Mouse (Mus musculus) gastrocnemius, postnatal 36 days (tissue): ENCODE data around the gene Gm4922. TPM values are rescaled to one million over a fixed set of nuclear protein-coding genes. Genes with fewer than 3 reads are reported as not detected.

Experiments used
- DNase-seq, 2 experiments: peaks; one replicate each; pipeline ENCODE4 v3.0.0; 2022
- intact Hi-C: fragments of 180-260 bp; cut with DNase I; formaldehyde crosslinking; loops from one replicate; pipeline ENCODE4 v1.15.1; 2025
- long read RNA-seq, 2 experiments: library from polyadenylated mRNA; stranded (forward); transcript quantifications; one replicate each; pipeline ENCODE4 v2.0.0; 2021
- total RNA-seq, 2 experiments: library from RNA; stranded (reverse); gene quantifications; 2 replicates each; pipeline ENCODE4 v1.2.3; 2021

Gene Gm4922
- not detected for total RNA-seq
- long read RNA-seq, experiment 1 = 0 reads
- long read RNA-seq, experiment 2 = 0 reads

- intact Hi-C loops = no loop called here
- DNase-seq = no peak
These were observed at the start of gene Gm4922 for GRCm38 (mm10) chr10:18786693-18787092. Gene Gm4922, minus strand, starts transcription at chr10:18786793.

DNA sequence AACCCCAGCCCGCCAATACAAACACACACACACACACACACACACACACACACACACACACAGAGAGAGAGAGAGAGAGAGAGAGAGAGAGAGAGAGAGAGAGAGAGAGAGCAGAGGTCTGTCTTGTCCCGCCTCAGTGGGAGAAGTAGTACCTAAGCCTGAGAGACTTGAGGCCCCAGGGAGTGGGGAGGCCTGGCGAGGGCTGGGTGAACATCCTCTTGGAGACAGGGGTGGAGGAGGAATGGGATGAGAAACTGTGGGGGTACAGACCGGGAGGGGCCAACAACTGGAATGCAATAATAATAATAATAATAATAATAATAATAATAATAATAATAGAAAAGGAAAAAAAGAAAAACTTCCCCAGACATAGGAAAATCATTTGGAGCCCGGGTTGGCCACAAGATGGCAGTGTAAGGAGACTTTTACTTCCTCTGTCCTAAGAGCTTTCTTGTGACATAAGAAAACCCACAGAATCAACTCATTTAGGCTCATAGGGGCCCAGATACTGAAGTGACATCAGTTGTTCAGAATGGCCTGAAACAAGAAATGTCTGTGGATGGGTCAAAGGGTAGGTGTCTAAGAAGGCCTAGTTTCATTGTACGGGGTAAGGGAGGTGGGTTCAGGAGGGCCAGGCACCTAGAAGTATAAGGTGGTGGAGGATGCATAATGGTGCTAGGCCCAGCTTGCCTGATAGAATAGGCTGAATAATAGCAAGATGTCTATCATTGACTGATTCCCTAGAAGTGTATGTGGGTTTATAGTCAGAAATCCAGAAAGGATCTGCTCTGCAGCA lies 49.3 kb upstream of the Gm4922 start:
- no peak for DNase-seq
- intact Hi-C loops = loop anchor here (2.0 kb wide), 1 partner anchor 69 kb away; no protein-coding TSS in a partner anchor

- intact Hi-C loops = no loop called here
- no peak for DNase-seq
These were observed 47.8 kb upstream of the Gm4922 start for GRCm38 (mm10) chr10:18834389-18834788.

- intact Hi-C loops = no loop called here
- no peak for DNase-seq
These were observed 45.2 kb upstream of the Gm4922 start for GRCm38 (mm10) chr10:18831823-18832222.

DNA sequence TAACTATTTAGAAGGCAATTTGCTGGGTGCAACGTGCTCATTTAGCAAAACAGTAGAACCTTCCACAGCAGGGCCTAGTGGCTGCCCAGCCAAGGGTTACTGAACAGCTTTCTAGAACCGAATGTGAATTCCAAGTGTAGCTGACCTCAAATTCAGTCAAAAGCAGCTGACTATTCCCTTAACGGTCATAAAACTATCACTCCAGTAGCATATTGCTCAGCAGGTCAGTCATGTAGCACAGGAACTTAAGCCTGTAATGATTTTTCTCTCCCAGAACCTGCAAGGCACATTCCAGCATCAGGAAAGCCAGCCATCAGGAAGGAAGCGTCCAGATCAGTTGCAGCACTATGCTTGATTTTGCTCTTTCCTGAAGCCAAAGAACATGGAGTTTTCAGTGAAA lies 43.8 kb upstream of the Gm4922 start:
- DNase-seq = no peak
- intact Hi-C loops = no loop called here

DNA sequence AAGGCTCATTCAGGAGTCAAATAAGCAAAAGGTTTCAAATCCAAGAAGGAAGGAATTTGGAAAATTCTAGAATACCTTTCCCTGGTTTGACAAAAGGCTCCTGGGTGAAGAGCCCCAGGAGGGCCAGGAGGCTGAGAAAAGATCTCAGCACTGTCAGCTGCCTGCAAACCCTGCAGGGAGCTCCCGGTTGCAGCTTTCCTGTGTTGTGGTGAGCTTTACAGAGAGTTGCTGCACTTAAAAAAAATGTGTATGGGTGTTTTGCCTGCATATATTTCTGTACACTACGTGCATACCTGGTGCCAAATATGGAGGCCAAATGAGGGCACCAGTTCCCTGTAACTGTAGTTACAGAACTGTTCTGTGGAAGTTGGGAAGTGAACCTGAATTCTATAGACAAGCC lies 41.3 kb upstream of the Gm4922 start:
- no peak for DNase-seq
- intact Hi-C loops = no loop called here

- intact Hi-C loops = no loop called here
- no peak for DNase-seq
These were observed 39.5 kb upstream of the Gm4922 start for GRCm38 (mm10) chr10:18826107-18826506.

DNA sequence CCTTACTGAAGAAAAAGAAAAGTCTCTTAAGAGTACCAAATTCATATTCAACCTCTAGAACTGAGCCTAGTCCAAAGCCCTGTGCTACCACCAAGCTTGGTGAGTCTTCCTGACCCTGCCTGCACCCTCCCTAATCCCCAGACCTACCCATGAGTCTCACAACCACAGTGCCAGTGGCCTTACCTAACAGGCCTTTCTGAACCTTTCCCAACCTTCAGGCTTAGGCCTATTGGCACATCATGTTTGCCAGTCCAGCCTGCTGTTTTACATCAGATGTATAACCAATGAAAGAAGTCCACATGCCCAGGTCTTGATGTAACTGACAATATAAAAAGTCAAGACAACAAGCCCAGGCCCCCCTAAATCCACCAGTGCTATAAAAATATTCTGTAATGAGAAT lies 38.5 kb upstream of the Gm4922 start:
- intact Hi-C loops = no loop called here

DNA sequence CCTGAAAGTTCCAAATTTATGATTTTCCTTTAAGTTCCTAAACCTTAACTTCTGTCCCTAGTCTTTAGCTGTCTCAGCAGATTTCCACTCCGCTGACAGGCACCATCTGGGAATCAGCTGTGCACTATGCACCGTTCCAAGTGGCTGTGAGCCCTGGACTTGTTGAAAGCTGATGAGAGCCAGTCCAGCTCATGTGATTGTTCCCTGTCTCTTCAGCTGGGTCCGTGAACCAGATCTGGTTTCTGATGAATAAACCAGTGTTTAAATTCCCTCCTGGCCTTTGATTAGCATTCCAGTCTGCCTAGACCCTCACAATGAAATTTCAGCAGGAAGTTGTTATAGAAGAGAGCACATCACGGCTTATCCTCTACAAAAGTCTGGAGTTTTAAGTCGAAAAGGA lies 30.0 kb upstream of the Gm4922 start:
- DNase-seq = peak; percentile 36 to 48
- intact Hi-C loops = no loop called here

More for the DNA sequence above, 38.5 kb upstream of the Gm4922 start:
- no peak for DNase-seq

GRCm38 (mm10) chr10:18811751-18812150 lies 25.2 kb upstream of the Gm4922 start:
- intact Hi-C loops = no loop called here
- no peak for DNase-seq

GRCm38 (mm10) chr10:18790063-18790462 lies 3.5 kb upstream of the Gm4922 start:
- intact Hi-C loops = no loop called here
- no peak for DNase-seq

- intact Hi-C loops = no loop called here
These were observed 2.0 kb upstream of the Gm4922 start for GRCm38 (mm10) chr10:18788601-18789000.

DNA sequence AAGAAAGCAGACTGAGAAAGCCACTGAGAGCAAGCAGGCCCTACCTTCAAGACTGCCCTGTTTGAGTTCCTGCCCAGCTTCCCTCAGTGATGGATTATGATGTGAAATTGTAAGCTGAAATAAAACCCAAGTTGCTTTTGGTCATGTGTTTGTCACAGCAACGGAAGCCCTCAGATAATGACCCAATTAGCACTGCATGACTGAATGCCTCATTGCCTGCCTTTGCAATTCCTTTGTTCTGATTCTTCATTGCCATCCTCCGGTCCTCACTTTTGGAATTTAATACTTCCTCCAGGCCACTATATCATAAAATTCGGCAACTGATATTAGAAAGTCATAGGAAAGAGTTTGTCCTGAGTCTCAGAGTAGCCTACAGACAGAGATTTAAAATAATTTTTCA lies 9.0 kb downstream of the Gm4922 start:
- DNase-seq = no peak
- intact Hi-C loops = no loop called here

More at GRCm38 (mm10) chr10:18788601-18789000, 2.0 kb upstream of the Gm4922 start:
- DNase-seq = no peak

- DNase-seq = no peak
- intact Hi-C loops = no loop called here
These were observed 13.9 kb downstream of the Gm4922 start for GRCm38 (mm10) chr10:18772537-18773179.

- DNase-seq = no peak
- intact Hi-C loops = no loop called here
These were observed 16.7 kb downstream of the Gm4922 start for GRCm38 (mm10) chr10:18769909-18770308.

- DNase-seq = no peak
These were observed 26.4 kb downstream of the Gm4922 start for GRCm38 (mm10) chr10:18760241-18760640.

DNA sequence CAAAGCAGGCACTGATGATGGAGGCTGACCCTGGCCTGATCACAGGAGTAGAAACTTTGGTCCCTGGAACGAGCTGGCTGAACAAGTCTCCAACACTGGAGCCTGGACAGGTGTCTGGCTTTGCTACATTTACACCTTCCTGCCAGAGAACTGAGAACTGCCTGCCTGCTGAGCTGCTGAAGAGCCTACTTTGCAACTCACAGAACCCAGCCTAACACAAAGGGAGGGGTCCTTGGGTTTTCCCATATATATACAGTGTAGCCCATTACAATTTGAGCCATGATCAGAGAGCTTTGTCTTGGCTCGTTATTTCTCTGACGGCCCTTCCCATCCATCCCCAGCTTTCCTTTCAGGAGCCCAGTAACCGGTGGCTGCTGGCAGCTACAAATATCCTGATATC lies 36.5 kb downstream of the Gm4922 start:
- no peak for DNase-seq
- intact Hi-C loops = no loop called here

More at GRCm38 (mm10) chr10:18760241-18760640, 26.4 kb downstream of the Gm4922 start:
- intact Hi-C loops = no loop called here

DNA sequence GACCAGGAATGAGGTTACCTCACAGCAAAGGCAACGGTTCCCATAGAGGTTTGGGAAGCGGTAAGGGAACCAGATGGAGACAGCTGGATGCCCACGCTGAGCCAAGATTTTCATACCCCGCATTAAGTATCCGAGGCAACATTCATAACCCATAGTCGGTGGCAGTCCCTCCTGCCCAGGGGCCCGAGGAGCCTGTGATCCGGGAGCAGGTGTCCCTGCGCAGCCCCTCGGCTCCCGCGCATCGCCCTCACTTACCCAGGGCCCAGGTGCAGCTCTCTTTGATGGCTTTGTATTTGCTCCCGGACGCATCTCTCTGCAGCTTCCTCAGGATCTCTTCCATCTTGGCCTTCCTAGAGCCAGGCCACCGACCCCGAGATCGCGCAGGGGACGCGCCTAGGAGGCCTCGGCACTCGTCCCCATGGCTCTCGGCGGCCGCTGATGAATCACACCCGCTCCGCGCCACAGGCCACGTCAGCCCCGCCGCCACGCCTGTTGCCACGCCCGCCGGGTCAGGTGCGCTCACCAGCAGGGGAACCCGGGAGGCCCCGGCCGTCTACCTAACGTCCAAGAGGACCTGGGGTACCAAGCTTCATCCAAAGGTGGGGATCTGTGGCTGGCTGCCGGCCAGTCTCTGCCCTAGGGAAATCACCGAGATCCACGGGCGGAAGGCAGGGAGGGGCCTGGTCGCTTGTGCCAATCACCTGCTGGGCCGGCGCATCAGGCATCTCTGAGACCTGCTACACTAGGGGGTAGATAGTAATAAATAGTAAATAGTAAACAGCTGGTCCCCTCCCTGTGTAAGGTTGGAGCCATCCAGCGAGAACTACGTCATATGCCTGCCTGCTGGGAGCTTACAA lies 43.1 kb downstream of the Gm4922 start, which contains the start of gene Arfgef3:
Arfgef3 (minus strand) TSS at position 664 of the 857 bp plus-strand sequence.
- peak; percentile 27 to 28 for DNase-seq
- intact Hi-C loops = no loop called here

- no peak for DNase-seq
- intact Hi-C loops = no loop called here
These were observed 44.5 kb downstream of the Gm4922 start for GRCm38 (mm10) chr10:18742086-18742485.

- no peak for DNase-seq
- intact Hi-C loops = no loop called here
These were observed 45.6 kb downstream of the Gm4922 start for GRCm38 (mm10) chr10:18741024-18741423.
